Mouse (Mus musculus) MEL (cell line): ENCODE measurements around the gene Dhcr24. TPM values are rescaled to one million over a fixed set of nuclear protein-coding genes. Genes with fewer than 3 reads are reported as not detected.

Experiments used
- DNase-seq: peaks from one replicate; pipeline ENCODE4 v3.0.0; 2011; ENCODE audit warnings: low read depth, low spot score
- H3K27ac ChIP-seq: 2 replicates; pipeline ENCODE4 v1.5.1; 2012; ENCODE audit warnings: low read depth, mild to moderate bottlenecking, control low read depth, low read length, moderate library complexity; ENCODE audit not compliant: control insufficient read depth
- H3K27me3 ChIP-seq, 2 experiments: fragments of 150-350 bp in 1 of 2; sonication (generic) in 1 of 2; 2 replicates each; pipeline ENCODE4 v1.6.1; 2012; ENCODE audit warnings: low read length in 2 of 2, mild to moderate bottlenecking in 2 of 2, improper control_type of control experiment in 1 of 2, moderate library complexity in 1 of 2; ENCODE audit not compliant: insufficient read depth in 2 of 2, control insufficient read depth in 1 of 2
- H3K36me3 ChIP-seq, 2 experiments: 2 replicates each; pipeline ENCODE4 v1.6.1; 2012 to 2014; ENCODE audit warnings: low read length in 2 of 2, improper control_type of control experiment in 1 of 2, inconsistent platforms in 1 of 2, mild to moderate bottlenecking in 1 of 2; ENCODE audit not compliant: insufficient read depth in 2 of 2, control insufficient read depth in 1 of 2
- H3K4me1 ChIP-seq, 2 experiments: fragments of 150-350 bp in 1 of 2; sonication (generic) in 1 of 2; 2 replicates each; pipeline ENCODE4 v1.6.1; 2012; ENCODE audit warnings: low read length in 2 of 2, improper control_type of control experiment in 1 of 2, mild to moderate bottlenecking in 1 of 2; ENCODE audit not compliant: insufficient read depth in 2 of 2, control insufficient read depth in 1 of 2
- H3K4me3 ChIP-seq, 2 experiments: fragments of 150-350 bp in 1 of 2; sonication (generic) in 1 of 2; 2 replicates each; pipeline ENCODE4 v1.5.1; 2012; ENCODE audit warnings: low read depth in 2 of 2, low read length in 2 of 2, mild to moderate bottlenecking in 2 of 2, moderate library complexity in 2 of 2, control low read depth in 1 of 2, improper control_type of control experiment in 1 of 2; ENCODE audit not compliant: control insufficient read depth in 1 of 2, insufficient read depth in 1 of 2
- H3K79me2 ChIP-seq: 2 replicates; pipeline ENCODE4 v1.6.1; 2012; ENCODE audit warnings: mild to moderate bottlenecking, low read length, moderate library complexity; ENCODE audit not compliant: control insufficient read depth, poor library complexity, insufficient read depth
- H3K9ac ChIP-seq: 2 replicates; pipeline ENCODE4 v1.6.1; 2012; ENCODE audit warnings: low read depth, mild to moderate bottlenecking, control low read depth, low read length, moderate library complexity; ENCODE audit not compliant: control insufficient read depth, poor library complexity, severe bottlenecking
- H3K9me3 ChIP-seq: fragments of 150-350 bp; sonication (generic); replicated peaks from 2 replicates; pipeline ENCODE4 v1.6.1; 2012; ENCODE audit warnings: mild to moderate bottlenecking, low read length, improper control_type of control experiment, moderate library complexity; ENCODE audit not compliant: insufficient read depth
- BHLHE40 ChIP-seq: IDR thresholded peaks from 2 replicates; pipeline ENCODE4 v1.6.1; 2012; ENCODE audit warnings: low read depth, mild to moderate bottlenecking, inconsistent platforms, low read length, improper control_type of control experiment, borderline replicate concordance
- E2F4 ChIP-seq: IDR thresholded peaks from 2 replicates; pipeline ENCODE4 v1.6.1; 2011; ENCODE audit warnings: low read depth, low read length, improper control_type of control experiment, borderline replicate concordance
- EP300 ChIP-seq, 2 experiments: IDR thresholded peaks; 2 replicates each; pipeline ENCODE4 v1.6.1; 2011; ENCODE audit warnings: improper control_type of control experiment in 2 of 2, low read length in 2 of 2, low read depth in 1 of 2, mild to moderate bottlenecking in 1 of 2
- ETS1 ChIP-seq: IDR thresholded peaks from 2 replicates; pipeline ENCODE4 v1.6.1; 2012; ENCODE audit warnings: low read depth, mild to moderate bottlenecking, inconsistent platforms, low read length, improper control_type of control experiment, moderate library complexity
- GABPA ChIP-seq: IDR thresholded peaks from 2 replicates; pipeline ENCODE4 v1.6.1; 2012; ENCODE audit warnings: low read depth, mild to moderate bottlenecking, inconsistent platforms, low read length, improper control_type of control experiment, moderate library complexity
- GATA1 ChIP-seq: IDR thresholded peaks from 2 replicates; pipeline ENCODE4 v1.6.1; 2011; ENCODE audit warnings: low read depth, low read length, improper control_type of control experiment
- HCFC1 ChIP-seq: IDR thresholded peaks from 2 replicates; pipeline ENCODE4 v1.6.1; 2012; ENCODE audit warnings: low read depth, mild to moderate bottlenecking, inconsistent platforms, low read length, improper control_type of control experiment, moderate library complexity
- MAFK ChIP-seq: IDR thresholded peaks from 2 replicates; pipeline ENCODE4 v1.6.1; 2011; ENCODE audit warnings: low read depth, mild to moderate bottlenecking, low read length, improper control_type of control experiment, borderline replicate concordance
- MAX ChIP-seq: IDR thresholded peaks from 2 replicates; pipeline ENCODE4 v1.6.1; 2011; ENCODE audit warnings: low read length, improper control_type of control experiment
- MAZ ChIP-seq: IDR thresholded peaks from 2 replicates; pipeline ENCODE4 v1.6.1; 2012; ENCODE audit warnings: low read depth, mild to moderate bottlenecking, inconsistent platforms, low read length, improper control_type of control experiment
- MXI1 ChIP-seq: IDR thresholded peaks from 2 replicates; pipeline ENCODE4 v1.6.1; 2011; ENCODE audit warnings: mild to moderate bottlenecking, low read depth, low read length, improper control_type of control experiment
- MYB ChIP-seq: IDR thresholded peaks from 2 replicates; pipeline ENCODE4 v1.6.1; 2011; ENCODE audit warnings: mild to moderate bottlenecking, low read depth, low read length, improper control_type of control experiment
- NELFE ChIP-seq: IDR thresholded peaks from 2 replicates; pipeline ENCODE4 v1.6.1; 2011; ENCODE audit warnings: low read depth, low read length, improper control_type of control experiment
- NRF1 ChIP-seq: IDR thresholded peaks from 2 replicates; pipeline ENCODE4 v1.6.1; 2014; ENCODE audit warnings: low read depth, mild to moderate bottlenecking, inconsistent platforms, low read length, improper control_type of control experiment, moderate library complexity; ENCODE audit not compliant: poor library complexity, insufficient read depth, severe bottlenecking
- POLR2AphosphoS2 ChIP-seq: IDR thresholded peaks from 2 replicates; pipeline ENCODE4 v1.6.1; 2011; ENCODE audit warnings: low read length, improper control_type of control experiment
- SMC3 ChIP-seq: IDR thresholded peaks from 2 replicates; pipeline ENCODE4 v1.6.1; 2011; ENCODE audit warnings: low read depth, low read length, improper control_type of control experiment
- TAL1 ChIP-seq: IDR thresholded peaks from 2 replicates; pipeline ENCODE4 v1.6.1; 2012; ENCODE audit warnings: mild to moderate bottlenecking, inconsistent platforms, low read length, moderate library complexity, mixed read lengths
- TBP ChIP-seq: IDR thresholded peaks from 2 replicates; pipeline ENCODE4 v1.8.0; 2011; ENCODE audit warnings: low read depth, low read length, improper control_type of control experiment
- ZC3H11A ChIP-seq: IDR thresholded peaks from 2 replicates; pipeline ENCODE4 v1.6.1; 2012; ENCODE audit warnings: low read depth, mild to moderate bottlenecking, inconsistent platforms, low read length, improper control_type of control experiment
- ZKSCAN1 ChIP-seq: IDR thresholded peaks from 2 replicates; pipeline ENCODE4 v1.6.1; 2012; ENCODE audit warnings: low read depth, mild to moderate bottlenecking, inconsistent platforms, low read length, improper control_type of control experiment, moderate library complexity
- ZMIZ1 ChIP-seq: IDR thresholded peaks from 2 replicates; pipeline ENCODE4 v1.6.1; 2012; ENCODE audit warnings: low read depth, mild to moderate bottlenecking, inconsistent platforms, low read length, improper control_type of control experiment, moderate library complexity
- polyA plus RNA-seq, 2 experiments: library from polyadenylated mRNA; stranded (reverse) in 1 of 2; unstranded in 1 of 2; fragments of >175 nt in 1 of 2; fragments of >200 nt in 1 of 2; gene quantifications; 2 replicates each; pipeline versions ENCODE4 v1.2.1 to v1.2.4; 2012; ENCODE audit warnings: low replicate concordance in 2 of 2, low read depth in 1 of 2; ENCODE audit not compliant: insufficient read length in 2 of 2, insufficient read depth in 1 of 2, missing spikeins in 1 of 2
- total RNA-seq: library from RNA; depleted of rRNA; stranded (reverse); fragments of 300-350 nt; gene quantifications from 2 replicates; pipeline ENCODE4 v1.2.3, GENCODE M21; 2012

Dhcr24 gene
- total and polyA plus RNA-seq, 3 experiments = 39.2 to 63.0 TPM; not detected in 1

DNA sequence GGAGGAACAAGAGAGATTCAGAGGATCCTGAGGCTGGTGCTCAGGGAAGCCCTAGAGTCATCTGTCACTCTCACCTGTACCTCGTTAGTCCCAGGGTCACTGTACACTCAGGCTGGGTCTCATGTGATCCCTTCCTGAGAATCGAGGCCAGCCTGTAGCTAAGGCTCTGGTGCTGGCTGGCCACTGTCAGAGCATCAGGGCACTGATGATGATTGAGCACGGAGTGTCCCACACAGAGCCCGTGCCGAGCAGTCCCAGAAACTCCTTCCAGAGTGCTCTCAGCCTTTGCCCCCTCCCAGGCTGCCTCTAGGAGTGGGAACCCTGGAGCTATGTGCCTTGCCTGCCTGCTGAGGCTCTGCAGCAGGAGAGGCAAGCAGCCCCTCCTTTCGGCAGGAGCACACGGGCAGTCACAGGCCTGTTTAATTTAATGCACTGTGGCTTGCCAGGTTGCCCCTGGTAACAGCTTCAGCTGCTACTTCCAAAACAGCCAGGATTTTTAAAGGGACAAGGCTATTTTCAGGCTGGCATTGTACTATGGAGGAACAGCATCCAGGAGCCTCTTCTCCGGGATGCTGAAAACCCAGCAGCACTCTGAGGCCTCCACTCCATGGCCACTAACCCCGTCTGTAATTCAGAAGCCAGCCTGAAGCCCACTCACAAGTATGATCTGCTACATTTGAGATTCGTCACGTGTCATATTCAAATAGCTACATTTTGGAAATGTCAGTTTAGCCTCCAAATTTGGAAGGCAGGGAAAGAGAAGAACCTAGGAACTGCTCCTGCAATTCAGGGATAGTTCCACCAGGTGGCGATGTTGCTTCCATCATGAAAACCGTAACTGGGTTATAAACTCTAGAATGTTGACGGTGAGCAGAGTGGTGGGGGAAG lies 69.7 kb downstream of the Dhcr24 start (continued):
- no peak for TF ChIP-seq BHLHE40
- no peak for TF ChIP-seq POLR2AphosphoS2
- TF ChIP-seq MAX = no peak
- TF ChIP-seq HCFC1 = no peak
- TF ChIP-seq TAL1 = no peak
- TF ChIP-seq MYB = no peak
- no peak for TF ChIP-seq GABPA
- no peak for TF ChIP-seq TBP
- TF ChIP-seq MAZ = no peak

DNA sequence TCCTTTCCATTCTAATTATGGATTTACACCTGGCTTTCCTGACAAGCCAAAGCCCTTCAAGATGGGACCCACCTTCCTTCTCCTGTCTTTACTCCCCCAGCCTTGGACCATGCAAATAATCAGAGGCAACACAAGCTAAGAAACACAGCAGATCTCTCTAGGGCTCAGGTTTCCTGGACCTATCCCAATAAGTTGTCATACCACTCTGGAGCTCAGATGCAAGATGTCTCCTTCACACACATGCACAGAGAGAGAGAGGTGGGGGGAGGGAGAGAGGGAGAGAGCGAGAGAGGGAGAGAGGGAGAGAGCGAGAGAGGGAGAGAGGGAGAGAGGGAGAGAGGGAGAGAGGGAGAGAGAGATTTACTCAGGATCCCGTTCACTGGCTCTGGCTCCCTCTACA lies 71.5 kb downstream of the Dhcr24 start:
- H3K79me2 ChIP-seq = no peaks in the 10 kb centered on the region
- peaks cover 10 to 25% of the 10 kb centered on the region in 2 experiments for H3K27me3 ChIP-seq
- no peak overlapping the region for H3K27ac ChIP-seq
- TF ChIP-seq GATA1 = no peak
- TF ChIP-seq EP300 (IDR thresholded peaks at IDR 0.05; ENCODE audit: low read depth in 1 of 2, low read length in 2 of 2) = no peak
- TF ChIP-seq E2F4 = no peak
- no peak for TF ChIP-seq MXI1
- TF ChIP-seq ETS1 = no peak
- TF ChIP-seq SMC3 = no peak
- no peak for TF ChIP-seq HCFC1
- TF ChIP-seq MAFK = no peak
- TF ChIP-seq ZKSCAN1 = no peak
- no peak for TF ChIP-seq ZC3H11A
- TF ChIP-seq POLR2AphosphoS2 = no peak
- no peak for TF ChIP-seq ZMIZ1
- no peak for TF ChIP-seq MAZ
- TF ChIP-seq NRF1 = no peak
- no peak for TF ChIP-seq MAX
- TF ChIP-seq NELFE = no peak
- TF ChIP-seq TAL1 = no peak
- TF ChIP-seq, all 39 proteins: peak for 0
- Histone ChIP-seq H3K36me3 (no peaks in the 10 kb centered on the region), H3K4me1 (no peaks in the 10 kb centered on the region), H3K9me3 (no peaks in the 10 kb centered on the region), H3K4me3 (no peak overlapping the region), H3K9ac (no peak overlapping the region)
- DNase-seq = no peak
